Mouse (Mus musculus): ENCODE data around the gene Cldn14. TPM values are rescaled to one million over a fixed set of nuclear protein-coding genes. Genes with fewer than 3 reads are reported as not detected.

Gene Cldn14
- total and polyA plus RNA-seq, 3 experiments = not detected

- TF ChIP-seq TAL1 (conservative IDR thresholded peaks at IDR 0.05; ENCODE audit: low read depth, low read length) (no peak), GATA2 (IDR thresholded peaks at IDR 0.05; ENCODE audit: borderline replicate concordance, low read depth, low read length) (no peak), GATA1 (IDR thresholded peaks at IDR 0.05; ENCODE audit: borderline replicate concordance, low read length) (no peak), POLR2AphosphoS5 (IDR thresholded peaks at IDR 0.05; ENCODE audit: insufficient replicate concordance, low read depth, low read length) (no peak), CTCF (IDR thresholded peaks at IDR 0.05; ENCODE audit: low read depth, low read length) (no peak)
- Histone ChIP-seq H3K36me3 (replicated peaks) (no peaks in the 10 kb centered on the region), H3K4me1 (ENCODE audit: insufficient read depth, low read depth, low read length) (peaks cover 14% of the 10 kb centered on the region), H3K27me3 (ENCODE audit: insufficient read depth, low read length) (peaks cover 3% of the 10 kb centered on the region), H3K4me3 (ENCODE audit: low read depth, low read length) (no peak overlapping the region), H3K9me3 (replicated peaks) (no peaks in the 10 kb centered on the region)
- ATAC-seq (ENCODE audit: extremely low read depth, insufficient number of reproducible peaks, low FRiP score, poor library complexity, severe bottlenecking) = no peak
- DNase-seq (ENCODE audit: low spot score) = no peak
These were observed 94.6 kb downstream of the Cldn14 start for GRCm38 (mm10) chr16:93913881-93914576.

GRCm38 (mm10) chr16:93912808-93913207, 95.8 kb downstream of the Cldn14 start:
- Histone ChIP-seq H3K4me3 (ENCODE audit: low read depth, low read length) (no peak overlapping the region), H3K27me3 (ENCODE audit: insufficient read depth, low read length) (peaks cover 3% of the 10 kb centered on the region), H3K36me3 (replicated peaks) (no peaks in the 10 kb centered on the region), H3K4me1 (ENCODE audit: insufficient read depth, low read depth, low read length) (peaks cover 6% of the 10 kb centered on the region), H3K9me3 (replicated peaks) (no peaks in the 10 kb centered on the region)
- TF ChIP-seq GATA1 (IDR thresholded peaks at IDR 0.05; ENCODE audit: borderline replicate concordance, low read length) (no peak), POLR2AphosphoS5 (IDR thresholded peaks at IDR 0.05; ENCODE audit: insufficient replicate concordance, low read depth, low read length) (no peak), TAL1 (conservative IDR thresholded peaks at IDR 0.05; ENCODE audit: low read depth, low read length) (no peak), CTCF (IDR thresholded peaks at IDR 0.05; ENCODE audit: low read depth, low read length) (no peak), GATA2 (IDR thresholded peaks at IDR 0.05; ENCODE audit: borderline replicate concordance, low read depth, low read length) (no peak)
- DNase-seq (ENCODE audit: low spot score) (no peak), ATAC-seq (ENCODE audit: extremely low read depth, insufficient number of reproducible peaks, low FRiP score, poor library complexity, severe bottlenecking) (no peak)

GRCm38 (mm10) chr16:93912158-93912557, 96.5 kb downstream of the Cldn14 start:
- Histone ChIP-seq H3K9me3 (replicated peaks) (no peaks in the 10 kb centered on the region), H3K27me3 (ENCODE audit: insufficient read depth, low read length) (peaks cover 3% of the 10 kb centered on the region), H3K36me3 (replicated peaks) (peaks cover 4% of the 10 kb centered on the region), H3K4me3 (ENCODE audit: low read depth, low read length) (no peak overlapping the region), H3K4me1 (ENCODE audit: insufficient read depth, low read depth, low read length) (peaks cover 4% of the 10 kb centered on the region; the same call in 1 of the 2 replicates)
- DNase-seq (ENCODE audit: low spot score) (no peak), ATAC-seq (ENCODE audit: extremely low read depth, insufficient number of reproducible peaks, low FRiP score, poor library complexity, severe bottlenecking) (no peak)
- no peak for TF ChIP-seq POLR2AphosphoS5 (IDR thresholded peaks at IDR 0.05; ENCODE audit: insufficient replicate concordance, low read depth, low read length)
- TF ChIP-seq CTCF (IDR thresholded peaks at IDR 0.05; ENCODE audit: low read depth, low read length) = no peak
- TF ChIP-seq GATA2 (IDR thresholded peaks at IDR 0.05; ENCODE audit: borderline replicate concordance, low read depth, low read length) = no peak
- TF ChIP-seq GATA1 (IDR thresholded peaks at IDR 0.05; ENCODE audit: borderline replicate concordance, low read length) = no peak
- no peak for TF ChIP-seq TAL1 (conservative IDR thresholded peaks at IDR 0.05; ENCODE audit: low read depth, low read length)

- H3K27me3 ChIP-seq (ENCODE audit: insufficient read depth, low read length) = peaks cover 3% of the 10 kb centered on the region
- TF ChIP-seq CTCF (IDR thresholded peaks at IDR 0.05; ENCODE audit: low read depth, low read length) (no peak), POLR2AphosphoS5 (IDR thresholded peaks at IDR 0.05; ENCODE audit: insufficient replicate concordance, low read depth, low read length) (no peak), TAL1 (conservative IDR thresholded peaks at IDR 0.05; ENCODE audit: low read depth, low read length) (no peak)
- DNase-seq (ENCODE audit: low spot score) = no peak
- no peaks in the 10 kb centered on the region for H3K9me3 ChIP-seq (replicated peaks)
- no peaks in the 10 kb centered on the region for H3K4me1 ChIP-seq (ENCODE audit: insufficient read depth, low read depth, low read length)
- ATAC-seq (ENCODE audit: extremely low read depth, insufficient number of reproducible peaks, low FRiP score, poor library complexity, severe bottlenecking) = no peak
- peaks cover 16% of the 10 kb centered on the region for H3K36me3 ChIP-seq (replicated peaks)
- no peak overlapping the region for H3K4me3 ChIP-seq (ENCODE audit: low read depth, low read length)
These were observed 97.6 kb downstream of the Cldn14 start for GRCm38 (mm10) chr16:93910735-93911665.

- Histone ChIP-seq H3K9me3 (replicated peaks) (no peaks in the 10 kb centered on the region), H3K27me3 (ENCODE audit: insufficient read depth, low read length) (peaks cover 3% of the 10 kb centered on the region), H3K36me3 (replicated peaks) (peaks cover 26% of the 10 kb centered on the region), H3K4me3 (ENCODE audit: low read depth, low read length) (no peak overlapping the region), H3K4me1 (ENCODE audit: insufficient read depth, low read depth, low read length) (no peaks in the 10 kb centered on the region)
- DNase-seq (ENCODE audit: low spot score) (no peak), ATAC-seq (ENCODE audit: extremely low read depth, insufficient number of reproducible peaks, low FRiP score, poor library complexity, severe bottlenecking) (no peak)
- TF ChIP-seq GATA1 (IDR thresholded peaks at IDR 0.05; ENCODE audit: borderline replicate concordance, low read length) (no peak), TAL1 (conservative IDR thresholded peaks at IDR 0.05; ENCODE audit: low read depth, low read length) (no peak), GATA2 (IDR thresholded peaks at IDR 0.05; ENCODE audit: borderline replicate concordance, low read depth, low read length) (no peak), POLR2AphosphoS5 (IDR thresholded peaks at IDR 0.05; ENCODE audit: insufficient replicate concordance, low read depth, low read length) (no peak), CTCF (IDR thresholded peaks at IDR 0.05; ENCODE audit: low read depth, low read length) (no peak)
These were observed 98.7 kb downstream of the Cldn14 start for GRCm38 (mm10) chr16:93909936-93910335.

- no peak for DNase-seq (ENCODE audit: low spot score)
- no peak for ATAC-seq (ENCODE audit: extremely low read depth, insufficient number of reproducible peaks, low FRiP score, poor library complexity, severe bottlenecking)
- H3K9me3 ChIP-seq (replicated peaks) = no peaks in the 10 kb centered on the region
- peaks cover 3% of the 10 kb centered on the region for H3K27me3 ChIP-seq (ENCODE audit: insufficient read depth, low read length)
- peaks cover 42% of the 10 kb centered on the region for H3K36me3 ChIP-seq (replicated peaks)
- H3K4me1 ChIP-seq (ENCODE audit: insufficient read depth, low read depth, low read length) = no peaks in the 10 kb centered on the region
- no peak for TF ChIP-seq TAL1 (conservative IDR thresholded peaks at IDR 0.05; ENCODE audit: low read depth, low read length)
- no peak for TF ChIP-seq GATA2 (IDR thresholded peaks at IDR 0.05; ENCODE audit: borderline replicate concordance, low read depth, low read length)
- TF ChIP-seq GATA1 (IDR thresholded peaks at IDR 0.05; ENCODE audit: borderline replicate concordance, low read length) = no peak
- TF ChIP-seq CTCF (IDR thresholded peaks at IDR 0.05; ENCODE audit: low read depth, low read length) = no peak
- TF ChIP-seq POLR2AphosphoS5 (IDR thresholded peaks at IDR 0.05; ENCODE audit: insufficient replicate concordance, low read depth, low read length) = no peak
- no peak overlapping the region for H3K4me3 ChIP-seq (ENCODE audit: low read depth, low read length)
These were observed 100.4 kb downstream of the Cldn14 start for GRCm38 (mm10) chr16:93908196-93908595.

Data from G1E (cell line).